26 mouse cellular contexts compared by ENCODE assay signal in genomic region chr15:77206996-77207395, GRCm38 (mm10).
DNase-seq lines count a peak whose midpoint lies in the region; ATAC-seq and TF ChIP-seq lines count a peak whose summit lies in the region.
"Had no signal": no experiment of that assay in that cellular context is flagged by ENCODE, and none has a peak within 500 bp of the region (broad histone marks: within the 10 kb centered on the region; RNA-seq: fewer than 3 reads in every experiment).

No protein-coding gene starts in this region.

- no peaks in the 10 kb centered on the region for H3K9me3 ChIP-seq in heart, embryonic 13.5 days
- H3K9me3 ChIP-seq in stomach, embryonic 16.5 days (replicated peaks; ENCODE audit: control insufficient read depth, low read length), result no peaks in the 10 kb centered on the region
- no peaks in the 10 kb centered on the region for H3K9me3 ChIP-seq in stomach, postnatal 0 days (ENCODE audit: control insufficient read depth, low read length)
- H3K9me3 ChIP-seq: embryonic facial prominence, embryonic 10.5 days; embryonic facial prominence, embryonic 12.5 days; forebrain, embryonic 10.5 days; forebrain, embryonic 12.5 days; G1E had no signal

- no peak overlapping the region for H3K9ac ChIP-seq in heart, embryonic 13.5 days
- no peak overlapping the region for H3K9ac ChIP-seq in stomach, embryonic 16.5 days (ENCODE audit: low read length)
- no peak overlapping the region for H3K9ac ChIP-seq in stomach, postnatal 0 days (ENCODE audit: low read length)
- H3K9ac ChIP-seq: embryonic facial prominence, embryonic 12.5 days; forebrain, embryonic 12.5 days had no signal

- TF ChIP-seq EP300 in stomach, postnatal 0 days (optimal IDR thresholded peaks at IDR 0.05), result no peak

- H3K27ac ChIP-seq in heart, embryonic 13.5 days (replicated peaks), result 0 out of 2 replicates have a peak overlapping the region, but pooled peaks have one; percentile 29
- peak overlapping the region; percentile 27; the same call in 1 of the 2 replicates for H3K27ac ChIP-seq in stomach, embryonic 16.5 days (ENCODE audit: low read length)
- no peak overlapping the region for H3K27ac ChIP-seq in stomach, postnatal 0 days (replicated peaks)
- H3K27ac ChIP-seq: embryonic facial prominence, embryonic 10.5 days; embryonic facial prominence, embryonic 12.5 days; forebrain, embryonic 10.5 days; forebrain, embryonic 12.5 days had no signal

- H3K4me3 ChIP-seq in heart, embryonic 13.5 days, result no peak overlapping the region
- H3K4me3 ChIP-seq in stomach, embryonic 16.5 days (replicated peaks; ENCODE audit: low read length), result no peak overlapping the region
- no peak overlapping the region for H3K4me3 ChIP-seq in stomach, postnatal 0 days (ENCODE audit: low read depth, low read length)
- H3K4me3 ChIP-seq: embryonic facial prominence, embryonic 10.5 days; embryonic facial prominence, embryonic 12.5 days; erythroblast, embryonic 14.5 days; forebrain, embryonic 10.5 days; forebrain, embryonic 12.5 days had no signal

- TF ChIP-seq CTCF in stomach, postnatal 0 days (IDR thresholded peaks at IDR 0.05; ENCODE audit: low read depth), result no peak

- H3K4me2 ChIP-seq in heart, embryonic 13.5 days, result no peak overlapping the region
- no peak overlapping the region for H3K4me2 ChIP-seq in stomach, embryonic 16.5 days (ENCODE audit: low read depth, low read length)
- no peak overlapping the region for H3K4me2 ChIP-seq in stomach, postnatal 0 days (replicated peaks; ENCODE audit: low read depth)
- H3K4me2 ChIP-seq: embryonic facial prominence, embryonic 12.5 days; forebrain, embryonic 12.5 days had no signal

- no peak for DNase-seq in heart, postnatal 4 days
- no peak for DNase-seq in stomach, postnatal 0 days (ENCODE audit: low spot score)
- DNase-seq in R1 (ENCODE audit: low read depth, low spot score), result peak; percentile 34
- peak; percentile 41 for DNase-seq in brain, adult 2 months (ENCODE audit: low read depth, low spot score)
- no peak for DNase-seq in cerebellum, adult 8-10 months
- DNase-seq: adrenal gland, adult 8-10 months; adrenal gland, postnatal 14 days; adrenal gland, postnatal 36 days; cerebellum, adult 11 months; cerebellum, adult 18-20 months; cerebellum, adult 9-10 months; cerebellum, postnatal 10 days; cerebellum, postnatal 25 days had no signal

- 41% methylated on average over 5 of the region's 5 CpGs for WGBS in heart, embryonic 13.5 days
- 74% methylated on average over 5 of the region's 5 CpGs for WGBS in stomach, embryonic 16.5 days
- 64% methylated on average over 5 of the region's 5 CpGs for WGBS in stomach, postnatal 0 days

- no peak for ATAC-seq in heart, embryonic 13.5 days (ENCODE audit: extremely low read depth, insufficient number of reproducible peaks, low FRiP score, low TSS enrichment)
- ATAC-seq in stomach, embryonic 16.5 days (ENCODE audit: insufficient read depth, low FRiP score), result no peak
- ATAC-seq in stomach, postnatal 0 days (ENCODE audit: low FRiP score, low TSS enrichment), result no peak
- ATAC-seq in erythroblast, adult 5-6 weeks (replicated peaks; ENCODE audit: low FRiP score, poor library complexity, severe bottlenecking), result no peak
- ATAC-seq: activated CD4-positive, CD25-positive, alpha-beta regulatory T cell, adult 4 months; forebrain, embryonic 14.5 days; forebrain, embryonic 16.5 days; Patski had no signal

- H3K36me3 ChIP-seq in heart, embryonic 13.5 days, result no peaks in the 10 kb centered on the region
- H3K36me3 ChIP-seq in stomach, embryonic 16.5 days (ENCODE audit: control insufficient read depth, insufficient read depth, low read length), result no peaks in the 10 kb centered on the region
- no peaks in the 10 kb centered on the region for H3K36me3 ChIP-seq in stomach, postnatal 0 days (ENCODE audit: control insufficient read depth, insufficient read depth, low read length)
- H3K36me3 ChIP-seq: embryonic facial prominence, embryonic 10.5 days; embryonic facial prominence, embryonic 12.5 days; forebrain, embryonic 10.5 days; forebrain, embryonic 12.5 days; G1E had no signal

- no peaks in the 10 kb centered on the region for H3K27me3 ChIP-seq in heart, embryonic 13.5 days (replicated peaks)
- no peaks in the 10 kb centered on the region for H3K27me3 ChIP-seq in stomach, embryonic 16.5 days (ENCODE audit: control insufficient read depth, insufficient read depth, low read length)
- H3K27me3 ChIP-seq in stomach, postnatal 0 days (ENCODE audit: control insufficient read depth, insufficient read depth, low read length), result no peaks in the 10 kb centered on the region
- H3K27me3 ChIP-seq: embryonic facial prominence, embryonic 12.5 days; forebrain, embryonic 12.5 days; Patski had no signal

- H3K4me1 ChIP-seq in heart, embryonic 13.5 days, result peaks cover 91% of the 10 kb centered on the region
- peaks cover 30% of the 10 kb centered on the region for H3K4me1 ChIP-seq in stomach, embryonic 16.5 days (ENCODE audit: control insufficient read depth, insufficient read depth, low read length)
- peaks cover 5% of the 10 kb centered on the region for H3K4me1 ChIP-seq in stomach, postnatal 0 days (replicated peaks; ENCODE audit: control insufficient read depth, insufficient read depth)

Comparison
In these comparisons a context has a peak if more than half of its experiments do, and no peak if none do; other contexts are left out.
1. DNase-seq: peak in R1 (single experiment) and brain, adult 2 months (single experiment); none in heart, postnatal 4 days (single experiment), stomach, postnatal 0 days (single experiment) and cerebellum, adult 8-10 months (single experiment).